Mouse (Mus musculus) hindbrain, embryonic 15.5 days (tissue): ENCODE data around the gene Alpl. TPM values are rescaled to one million over a fixed set of nuclear protein-coding genes. Genes with fewer than 3 reads are reported as not detected.
A peak's percentile ranks its signal among the peaks of the same experiment; 100 is the strongest.

Source experiments
- ATAC-seq: fragments of 200-750 bp; cut with Nextera tagmentation; 2 replicates; pipeline ENCODE4 v1.8.0; 2017; ENCODE audit warnings: low read depth, moderate number of reproducible peaks, moderate TSS enrichment; ENCODE audit not compliant: low FRiP score
- H3K27ac ChIP-seq: fragments of 300-500 bp; sonication (generic); replicated peaks from 2 replicates; pipeline ENCODE4 v1.5.1; 2015; ENCODE audit warnings: mild to moderate bottlenecking, inconsistent platforms
- H3K27me3 ChIP-seq: fragments of 300-500 bp; sonication (generic); 2 replicates; pipeline ENCODE4 v1.6.1; 2015; ENCODE audit warnings: control low read depth, inconsistent platforms
- H3K36me3 ChIP-seq: fragments of 300-500 bp; sonication (generic); 2 replicates; pipeline ENCODE4 v1.6.1; 2015; ENCODE audit warnings: control low read depth, inconsistent platforms
- H3K4me1 ChIP-seq: fragments of 300-500 bp; sonication (generic); replicated peaks from 2 replicates; pipeline ENCODE4 v1.6.1; 2015; ENCODE audit warnings: control low read depth, inconsistent platforms
- H3K4me2 ChIP-seq: fragments of 300-500 bp; sonication (generic); 2 replicates; pipeline ENCODE4 v1.6.1; 2015; ENCODE audit warnings: moderate library complexity, mild to moderate bottlenecking, inconsistent platforms
- H3K4me3 ChIP-seq: fragments of 300-500 bp; sonication (generic); 2 replicates; pipeline ENCODE4 v1.5.1; 2015; ENCODE audit warnings: mild to moderate bottlenecking, inconsistent platforms
- H3K9ac ChIP-seq: fragments of 300-500 bp; sonication (generic); 2 replicates; pipeline ENCODE4 v1.6.1; 2015; ENCODE audit warnings: inconsistent platforms
- H3K9me3 ChIP-seq: fragments of 300-500 bp; sonication (generic); 2 replicates; pipeline ENCODE4 v1.6.1; 2016; ENCODE audit warnings: control low read depth, inconsistent platforms
- WGBS: fragments of 180-500 bp; shearing (Covaris S2); methylation state at CpG from one replicate; pipeline ENCODE4 v1.1.7; 2015; 5-methylcytosine and 5-hydroxymethylcytosine counted together
- polyA plus RNA-seq: library from polyadenylated mRNA; unstranded; fragments of >200 nt; fragmentation: Nextera tagmentation; extraction: Ambion mirVana; gene quantifications from 2 replicates; pipeline ENCODE4 v1.2.1, GENCODE M21; 2015

Alpl gene
- polyA plus RNA-seq, 1 experiment from 2014 or later = 11.4 TPM

- ATAC-seq = peak; percentile 40
- Histone ChIP-seq H3K4me3 (no peak overlapping the region), H3K9ac (no peak overlapping the region), H3K9me3 (no peaks in the 10 kb centered on the region), H3K4me1 (peaks cover 34% of the 10 kb centered on the region), H3K36me3 (no peaks in the 10 kb centered on the region), H3K27me3 (no peaks in the 10 kb centered on the region), H3K4me2 (no peak overlapping the region), H3K27ac (no peak overlapping the region)
- WGBS = 24% methylated on average over 3 of the region's 3 CpGs
Observed at GRCm38 (mm10) chr4:137730134-137730533, 66.0 kb downstream of the Alpl start.

- Histone ChIP-seq H3K9ac (peak overlapping the region; percentile 36; the same call in 1 of the 2 replicates), H3K27ac (no peak overlapping the region), H3K4me2 (peak overlapping the region; percentile 61), H3K27me3 (no peaks in the 10 kb centered on the region), H3K36me3 (no peaks in the 10 kb centered on the region), H3K4me3 (peak overlapping the region; percentile 33), H3K4me1 (peaks cover 34% of the 10 kb centered on the region), H3K9me3 (no peaks in the 10 kb centered on the region)
- WGBS = 20% methylated on average over 24 of the region's 24 CpGs
- ATAC-seq = 0 out of 2 replicates have a peak, but pooled peaks have one; percentile 0
Observed at GRCm38 (mm10) chr4:137729155-137729855, 66.9 kb downstream of the Alpl start.

DNA sequence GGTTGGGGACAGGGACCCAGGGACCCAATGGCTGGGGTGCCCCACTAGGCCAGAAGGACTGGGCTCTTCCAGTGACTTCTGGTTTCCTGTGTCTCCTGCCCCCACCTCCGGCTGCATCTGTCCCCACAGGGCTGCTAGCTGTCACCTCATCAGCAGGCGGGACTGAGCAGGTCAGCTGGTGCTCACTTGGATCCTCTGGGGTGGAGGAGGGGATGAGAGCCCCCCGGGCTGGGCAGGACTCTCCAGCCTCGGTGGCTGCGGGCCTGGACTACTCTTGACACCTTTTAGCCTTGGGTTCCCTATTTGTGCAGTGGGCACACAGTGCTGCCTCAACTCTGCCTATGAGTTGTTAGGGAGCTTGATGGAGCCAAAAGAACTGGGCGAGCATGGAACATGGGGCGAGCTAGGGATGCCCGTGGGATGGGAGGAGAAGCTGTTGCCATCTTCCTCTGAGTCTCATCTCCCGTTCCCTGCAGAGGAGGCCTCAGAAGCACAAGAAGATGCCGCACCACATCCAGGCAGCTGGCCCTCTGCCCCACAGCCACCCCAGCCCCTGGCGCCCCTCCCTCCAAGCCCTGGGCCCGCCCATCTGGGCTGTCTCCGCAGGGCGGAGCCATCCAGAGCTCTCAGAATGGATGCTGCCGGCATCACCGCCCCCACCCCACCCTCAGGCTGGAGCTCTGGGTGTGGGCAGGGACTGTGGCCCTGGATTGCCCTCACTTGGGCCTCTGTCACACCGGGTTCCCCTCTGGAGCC is 67.6 kb downstream of the Alpl start:
- Histone ChIP-seq H3K4me3 (peak overlapping the region; percentile 33), H3K9ac (peak overlapping the region; percentile 36; the same call in 1 of the 2 replicates), H3K4me2 (peak overlapping the region; percentile 61), H3K27me3 (no peaks in the 10 kb centered on the region), H3K27ac (no peak overlapping the region), H3K36me3 (no peaks in the 10 kb centered on the region), H3K9me3 (no peaks in the 10 kb centered on the region), H3K4me1 (peaks cover 39% of the 10 kb centered on the region)
- ATAC-seq = peak; percentile 27
- 9% methylated on average over 13 of the region's 17 CpGs for WGBS

- Histone ChIP-seq H3K4me1 (peaks cover 46% of the 10 kb centered on the region), H3K27ac (no peak overlapping the region), H3K4me2 (peak overlapping the region; percentile 26), H3K9me3 (no peaks in the 10 kb centered on the region), H3K4me3 (no peak overlapping the region), H3K36me3 (no peaks in the 10 kb centered on the region), H3K9ac (no peak overlapping the region), H3K27me3 (no peaks in the 10 kb centered on the region)
- 9% methylated on average over 18 of the region's 18 CpGs for WGBS
- peak; percentile 32 for ATAC-seq
Observed at GRCm38 (mm10) chr4:137727506-137728187, 68.5 kb downstream of the Alpl start.

- H3K27me3 ChIP-seq = no peaks in the 10 kb centered on the region
- H3K36me3 ChIP-seq = no peaks in the 10 kb centered on the region
- no peak overlapping the region for H3K4me3 ChIP-seq
- no peaks in the 10 kb centered on the region for H3K9me3 ChIP-seq
- 0 out of 2 replicates have a peak overlapping the region, but pooled peaks have one; percentile 20 for H3K27ac ChIP-seq
- no peak for ATAC-seq
- no peak overlapping the region for H3K9ac ChIP-seq
- peak overlapping the region; percentile 26 for H3K4me2 ChIP-seq
- WGBS = 68% methylated on average over 18 of the region's 18 CpGs
- H3K4me1 ChIP-seq = peaks cover 46% of the 10 kb centered on the region
Observed at GRCm38 (mm10) chr4:137726739-137727505, 69.3 kb downstream of the Alpl start.

DNA sequence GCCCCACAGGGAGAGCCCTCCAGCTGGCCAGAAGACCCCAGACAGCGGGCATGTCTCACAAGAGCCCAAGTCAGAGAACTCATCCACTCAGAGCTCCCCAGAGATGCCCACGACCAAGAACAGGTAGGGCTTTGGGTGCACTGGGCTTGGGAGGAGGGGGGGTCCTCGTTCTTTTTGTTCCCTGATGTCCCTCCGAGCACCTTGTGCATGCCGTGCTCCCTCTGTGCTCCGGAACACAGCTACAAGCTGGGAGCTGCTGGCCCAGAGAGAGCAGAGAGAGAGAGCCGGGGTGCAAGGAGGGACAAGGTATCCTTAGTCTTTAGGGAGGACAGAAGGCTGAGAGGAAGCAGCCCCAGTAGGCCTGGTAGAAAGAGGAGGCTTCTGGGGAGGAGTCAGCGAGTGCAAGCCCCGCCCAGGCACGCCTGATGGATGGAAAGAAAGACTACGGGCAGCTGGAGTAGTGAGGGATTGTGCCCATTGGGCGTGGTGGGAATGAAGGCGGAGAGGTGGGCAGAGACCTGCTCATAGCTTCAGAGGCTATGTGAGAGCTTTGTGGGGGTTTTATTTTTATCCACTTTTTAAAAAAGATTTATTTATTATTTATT is 70.5 kb downstream of the Alpl start:
- no peaks in the 10 kb centered on the region for H3K36me3 ChIP-seq
- H3K4me3 ChIP-seq = no peak overlapping the region
- H3K27me3 ChIP-seq = no peaks in the 10 kb centered on the region
- ATAC-seq = no peak
- no peak overlapping the region for H3K4me2 ChIP-seq
- H3K9ac ChIP-seq = no peak overlapping the region
- peaks cover 46% of the 10 kb centered on the region for H3K4me1 ChIP-seq
- no peak overlapping the region for H3K27ac ChIP-seq
- H3K9me3 ChIP-seq = no peaks in the 10 kb centered on the region
- WGBS = 71% methylated on average over 13 of the region's 13 CpGs

GRCm38 (mm10) chr4:137724766-137725165 is 71.4 kb downstream of the Alpl start:
- Histone ChIP-seq H3K4me3 (no peak overlapping the region), H3K9ac (no peak overlapping the region), H3K4me1 (peaks cover 45% of the 10 kb centered on the region), H3K27ac (no peak overlapping the region), H3K9me3 (no peaks in the 10 kb centered on the region), H3K36me3 (no peaks in the 10 kb centered on the region), H3K4me2 (no peak overlapping the region), H3K27me3 (no peaks in the 10 kb centered on the region)
- WGBS = 52% methylated on average over 8 of the region's 8 CpGs
- no peak for ATAC-seq

DNA sequence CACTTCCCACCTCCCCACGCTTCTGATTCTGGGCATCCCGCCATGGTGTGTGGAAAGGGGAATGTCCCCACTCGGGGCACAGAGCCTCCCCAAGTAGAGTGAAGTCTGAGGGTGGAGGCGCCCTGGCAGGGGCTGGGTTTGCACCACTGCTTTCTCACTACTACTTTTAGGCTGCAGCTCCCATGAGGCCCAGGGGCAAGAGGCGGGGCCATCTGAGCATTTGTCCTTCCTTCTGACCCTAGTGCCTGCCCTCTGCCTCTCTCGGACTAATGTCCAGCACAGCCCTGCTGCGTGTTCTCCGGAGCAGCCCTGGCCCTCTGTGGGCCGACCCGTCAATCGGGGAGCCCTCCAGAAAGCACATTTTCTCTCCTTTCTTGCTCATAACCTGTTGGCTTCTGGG is 72.0 kb downstream of the Alpl start:
- Histone ChIP-seq H3K9ac (no peak overlapping the region), H3K27me3 (no peaks in the 10 kb centered on the region), H3K4me1 (peaks cover 45% of the 10 kb centered on the region), H3K4me3 (no peak overlapping the region), H3K27ac (no peak overlapping the region), H3K4me2 (no peak overlapping the region), H3K9me3 (no peaks in the 10 kb centered on the region), H3K36me3 (no peaks in the 10 kb centered on the region)
- ATAC-seq = no peak
- WGBS = 49% methylated on average over 11 of the region's 11 CpGs

DNA sequence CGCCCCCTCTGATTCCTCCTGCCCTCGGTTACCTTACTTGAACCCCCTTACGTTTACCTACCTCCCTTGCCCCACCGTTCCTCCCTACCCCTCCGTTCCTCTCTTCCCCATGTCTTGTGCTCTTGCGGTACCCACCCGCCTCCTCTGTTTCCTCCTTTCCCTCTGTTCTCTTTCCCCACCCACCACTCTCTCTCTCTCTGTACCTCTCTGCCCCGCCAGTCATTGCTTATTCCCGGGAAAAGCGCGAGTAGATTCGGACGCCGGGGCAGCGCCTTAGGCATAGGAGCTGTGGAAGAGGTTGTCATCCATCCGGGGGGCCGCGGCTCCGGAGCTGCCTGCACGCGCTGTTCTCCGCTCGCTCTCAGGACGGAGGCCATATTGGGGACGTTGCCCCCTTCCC is 72.7 kb downstream of the Alpl start:
- Histone ChIP-seq H3K27me3 (no peaks in the 10 kb centered on the region), H3K4me2 (peak overlapping the region; percentile 30; the same call in 1 of the 2 replicates), H3K4me3 (no peak overlapping the region), H3K9me3 (no peaks in the 10 kb centered on the region), H3K27ac (no peak overlapping the region), H3K4me1 (peaks cover 45% of the 10 kb centered on the region), H3K36me3 (no peaks in the 10 kb centered on the region), H3K9ac (no peak overlapping the region)
- no peak for ATAC-seq
- 45% methylated on average over 25 of the region's 25 CpGs for WGBS

GRCm38 (mm10) chr4:137722692-137723427 is 73.3 kb downstream of the Alpl start:
- H3K27ac ChIP-seq = 0 out of 2 replicates have a peak overlapping the region, but pooled peaks have one; percentile 30
- H3K9me3 ChIP-seq = no peaks in the 10 kb centered on the region
- no peak overlapping the region for H3K4me3 ChIP-seq
- no peaks in the 10 kb centered on the region for H3K27me3 ChIP-seq
- H3K9ac ChIP-seq = no peak overlapping the region
- WGBS = 29% methylated on average over 12 of the region's 12 CpGs
- ATAC-seq = peak; percentile 17; the same call in 1 of the 2 replicates
- no peaks in the 10 kb centered on the region; the same call in 1 of the 2 replicates for H3K36me3 ChIP-seq
- H3K4me2 ChIP-seq = peak overlapping the region; percentile 13; the same call in 1 of the 2 replicates
- H3K4me1 ChIP-seq = peaks cover 38% of the 10 kb centered on the region
